Mouse (Mus musculus) kidney, embryonic 14.5 days (tissue): ENCODE data around the gene Fmn2. TPM values are rescaled to one million over a fixed set of nuclear protein-coding genes. Genes with fewer than 3 reads are reported as not detected.

ENCODE experiments used
- ATAC-seq: fragments of 200-750 bp; cut with Nextera tagmentation; 2 replicates; pipeline ENCODE4 v1.8.0; 2017; ENCODE audit warnings: moderate number of reproducible peaks, mild to moderate bottlenecking, moderate TSS enrichment, moderate library complexity; ENCODE audit not compliant: low FRiP score, low TSS enrichment
- H3K27ac ChIP-seq: fragments of 300-500 bp; sonication (generic); 2 replicates; pipeline ENCODE4 v1.5.1; 2014; ENCODE audit warnings: low read depth, mild to moderate bottlenecking, low read length, moderate library complexity, mixed read lengths
- H3K27me3 ChIP-seq: fragments of 300-500 bp; sonication (generic); 2 replicates; pipeline ENCODE4 v1.6.1; 2014; ENCODE audit warnings: mild to moderate bottlenecking, low read length; ENCODE audit not compliant: control insufficient read depth, insufficient read depth
- H3K36me3 ChIP-seq: fragments of 300-500 bp; sonication (generic); 2 replicates; pipeline ENCODE4 v1.6.1; 2014; ENCODE audit warnings: low read length, mixed read lengths; ENCODE audit not compliant: control insufficient read depth, insufficient read depth
- H3K4me1 ChIP-seq: fragments of 300-500 bp; sonication (generic); 2 replicates; pipeline ENCODE4 v1.6.1; 2014; ENCODE audit warnings: low read length, mixed read lengths; ENCODE audit not compliant: control insufficient read depth, insufficient read depth
- H3K4me2 ChIP-seq: fragments of 300-500 bp; sonication (generic); replicated peaks from 2 replicates; pipeline ENCODE4 v1.6.1; 2014; ENCODE audit warnings: low read depth, mild to moderate bottlenecking, low read length
- H3K4me3 ChIP-seq: fragments of 300-500 bp; sonication (generic); 2 replicates; pipeline ENCODE4 v1.5.1; 2014; ENCODE audit warnings: mild to moderate bottlenecking, low read length
- H3K9ac ChIP-seq: fragments of 300-500 bp; sonication (generic); 2 replicates; pipeline ENCODE4 v1.6.1; 2014; ENCODE audit warnings: low read depth, mild to moderate bottlenecking, low read length, moderate library complexity
- H3K9me3 ChIP-seq: fragments of 300-500 bp; sonication (generic); 2 replicates; pipeline ENCODE4 v1.6.1; 2016; ENCODE audit warnings: low read length; ENCODE audit not compliant: control insufficient read depth
- whole genome bisulfite sequencing: fragments of 180-500 bp; shearing (Covaris S2); extraction: QIAGEN DNeasy Blood & Tissue Kit; methylation state at CpG from one replicate; pipeline ENCODE4 v1.1.7; 2014; 5-methylcytosine and 5-hydroxymethylcytosine counted together
- polyA plus RNA-seq: library from polyadenylated mRNA; unstranded; fragments of >200 nt; fragmentation: Nextera tagmentation; extraction: Ambion mirVana; gene quantifications from 2 replicates; pipeline ENCODE4 v1.2.1, GENCODE M21; 2014

Fmn2 gene
- polyA plus RNA-seq, 1 experiment from 2014 or later = 0.93 TPM

DNA sequence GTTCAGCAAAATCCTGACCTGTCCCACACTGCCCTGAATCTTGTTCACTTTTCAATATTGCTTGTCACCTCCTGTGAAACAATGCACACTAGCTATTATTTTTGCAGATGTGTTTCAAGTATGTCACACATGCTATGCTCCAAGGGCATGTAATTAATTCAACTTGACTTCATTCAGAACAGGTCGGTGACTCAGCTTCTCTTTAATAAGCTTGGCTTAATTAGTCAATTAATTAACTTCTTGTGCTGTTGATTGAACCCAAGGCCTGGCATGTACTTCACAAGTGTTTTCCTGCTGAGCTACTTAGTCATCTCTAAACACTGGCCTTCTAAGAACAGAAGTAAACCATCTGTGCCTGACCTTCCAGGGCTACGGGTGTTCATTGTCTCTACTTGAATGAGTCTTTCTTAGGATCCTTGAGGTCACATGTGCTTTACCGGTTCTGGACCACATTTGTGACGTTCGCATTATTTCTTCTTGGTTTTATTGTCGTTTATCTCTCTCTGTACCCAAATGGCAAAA lies 136.0 kb downstream of the Fmn2 start:
- 89% methylated on average over 6 of the region's 6 CpGs for WGBS
- Histone ChIP-seq H3K27me3 (no peaks in the 10 kb centered on the region), H3K4me3 (no peak overlapping the region), H3K4me1 (no peaks in the 10 kb centered on the region), H3K9ac (no peak overlapping the region), H3K27ac (no peak overlapping the region), H3K4me2 (no peak overlapping the region), H3K9me3 (no peaks in the 10 kb centered on the region), H3K36me3 (no peaks in the 10 kb centered on the region)
- ATAC-seq = no peak

DNA sequence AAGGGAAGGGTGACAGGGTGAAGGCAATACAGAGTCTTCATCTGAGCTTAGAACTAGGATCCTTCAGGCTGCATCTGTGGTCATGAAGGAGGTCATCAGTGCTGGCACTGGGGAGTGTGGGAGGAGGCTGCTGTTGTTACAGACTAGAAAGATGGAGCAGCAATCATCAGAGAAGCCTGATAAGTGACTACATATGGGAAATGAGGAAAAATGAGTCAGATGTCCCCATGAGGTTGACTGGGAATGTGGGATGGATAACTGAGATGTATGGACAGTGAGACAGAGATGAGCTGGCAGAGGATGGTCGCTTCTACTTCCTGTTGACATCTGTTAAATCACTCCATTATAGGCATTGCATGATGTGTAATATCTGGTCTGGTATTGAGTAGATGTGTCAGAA lies 139.3 kb downstream of the Fmn2 start:
- WGBS = 72% methylated on average over 1 of the region's 1 CpGs
- no peaks in the 10 kb centered on the region for H3K27me3 ChIP-seq
- no peak overlapping the region for H3K4me3 ChIP-seq
- H3K27ac ChIP-seq = no peak overlapping the region
- H3K36me3 ChIP-seq = no peaks in the 10 kb centered on the region
- no peaks in the 10 kb centered on the region for H3K9me3 ChIP-seq
- no peak overlapping the region for H3K9ac ChIP-seq
- no peak overlapping the region for H3K4me2 ChIP-seq
- no peak for ATAC-seq
- no peaks in the 10 kb centered on the region for H3K4me1 ChIP-seq

DNA sequence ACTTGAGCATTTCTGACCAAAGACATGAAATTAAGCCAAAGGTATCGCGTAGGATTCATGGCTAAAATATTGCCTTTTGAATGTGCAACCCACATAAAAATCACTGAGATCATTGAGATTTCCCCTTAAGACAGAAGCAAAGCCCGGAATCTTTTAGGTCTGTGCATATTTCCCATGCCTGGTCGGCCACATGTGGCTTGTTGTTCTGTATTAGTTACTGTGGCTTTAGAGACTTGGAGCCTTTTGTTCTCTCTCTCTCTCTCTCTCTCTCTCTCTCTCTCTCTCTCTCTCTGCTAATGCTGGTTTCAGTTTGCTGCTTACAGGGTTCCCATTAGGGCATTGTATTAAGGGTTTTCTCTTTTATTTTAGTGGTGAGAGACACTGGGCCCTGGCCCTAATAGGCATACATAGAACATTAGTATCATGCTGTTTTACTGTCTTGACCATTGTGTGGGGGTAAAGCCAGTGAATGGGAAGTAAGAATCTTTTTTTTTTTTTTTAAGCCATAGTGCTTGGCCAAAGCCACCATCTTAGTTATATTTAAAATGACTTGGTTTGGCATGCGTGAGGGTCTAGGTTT lies 141.9 kb downstream of the Fmn2 start:
- Histone ChIP-seq H3K4me2 (no peak overlapping the region), H3K4me3 (no peak overlapping the region), H3K36me3 (no peaks in the 10 kb centered on the region), H3K27me3 (no peaks in the 10 kb centered on the region), H3K27ac (no peak overlapping the region), H3K9me3 (no peaks in the 10 kb centered on the region), H3K4me1 (no peaks in the 10 kb centered on the region), H3K9ac (no peak overlapping the region)
- ATAC-seq = no peak
- 80% methylated on average over 5 of the region's 5 CpGs for WGBS

DNA sequence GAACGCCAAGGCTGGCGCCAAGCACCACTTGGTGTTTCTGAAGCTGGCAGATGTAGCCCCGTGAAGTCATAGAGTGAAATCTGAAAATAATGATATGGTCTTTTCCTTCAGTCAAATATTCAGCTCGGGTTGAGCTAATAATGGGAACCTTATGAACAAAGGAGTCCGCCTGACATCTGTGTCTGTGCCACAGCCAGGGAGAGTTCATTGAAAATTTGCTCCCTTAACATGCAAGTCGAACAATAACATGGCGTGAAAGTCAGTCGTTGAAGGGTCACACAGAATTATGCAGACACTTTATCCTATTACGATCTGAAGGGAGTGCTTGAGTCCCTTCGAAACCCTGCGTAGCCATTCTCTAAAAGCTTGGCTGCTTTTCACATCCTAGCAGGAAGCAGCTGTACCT lies 147.8 kb downstream of the Fmn2 start:
- H3K27ac ChIP-seq = no peak overlapping the region
- no peak overlapping the region for H3K4me3 ChIP-seq
- WGBS = 90% methylated on average over 11 of the region's 11 CpGs
- no peaks in the 10 kb centered on the region for H3K4me1 ChIP-seq
- H3K9me3 ChIP-seq = no peaks in the 10 kb centered on the region
- no peaks in the 10 kb centered on the region for H3K27me3 ChIP-seq
- no peak for ATAC-seq
- H3K4me2 ChIP-seq = no peak overlapping the region
- H3K9ac ChIP-seq = no peak overlapping the region
- no peaks in the 10 kb centered on the region for H3K36me3 ChIP-seq

DNA sequence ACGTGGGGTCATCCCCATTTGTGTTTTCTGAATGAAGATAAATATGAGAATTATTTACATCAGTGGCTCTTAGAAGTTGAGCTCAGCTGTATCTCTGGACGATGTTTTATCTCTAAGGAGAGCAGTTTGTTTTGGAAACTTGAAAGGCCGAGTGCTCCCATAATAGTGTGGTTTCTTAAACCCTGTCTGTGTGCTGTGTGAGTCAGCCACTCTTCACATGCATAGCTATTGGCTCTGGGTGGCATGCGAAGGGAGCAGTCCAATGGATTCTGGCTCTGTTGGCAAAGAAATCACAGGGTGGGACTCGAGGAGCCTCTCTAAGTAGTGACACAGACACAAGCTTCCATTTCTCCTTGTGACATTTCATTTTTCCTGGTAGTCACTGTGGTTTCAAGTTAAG lies 152.9 kb downstream of the Fmn2 start:
- no peaks in the 10 kb centered on the region for H3K4me1 ChIP-seq
- no peak overlapping the region for H3K4me3 ChIP-seq
- H3K27me3 ChIP-seq = no peaks in the 10 kb centered on the region
- no peak overlapping the region for H3K9ac ChIP-seq
- ATAC-seq = no peak
- no peaks in the 10 kb centered on the region for H3K9me3 ChIP-seq
- 54% methylated on average over 5 of the region's 5 CpGs for WGBS
- no peaks in the 10 kb centered on the region for H3K36me3 ChIP-seq
- H3K4me2 ChIP-seq = no peak overlapping the region
- no peak overlapping the region for H3K27ac ChIP-seq

DNA sequence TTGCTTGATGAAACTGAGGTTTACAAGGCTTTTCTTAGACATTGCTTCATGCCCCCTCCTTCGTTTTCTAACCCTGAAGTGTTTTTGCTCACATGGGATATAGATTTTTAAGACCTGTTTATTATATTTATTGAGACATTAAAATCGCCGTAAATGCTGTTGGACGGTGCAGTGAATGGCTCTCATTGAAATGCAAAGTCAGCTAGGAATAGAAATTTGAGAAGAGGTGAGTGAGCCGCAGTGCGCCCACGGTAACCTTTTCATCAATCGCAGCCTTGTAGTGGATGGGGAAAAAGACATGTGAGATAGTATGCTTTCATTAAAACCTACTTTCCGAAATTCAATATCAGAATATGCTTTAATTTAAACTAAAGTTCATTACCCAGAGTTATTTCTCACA lies 153.7 kb downstream of the Fmn2 start:
- H3K36me3 ChIP-seq = no peaks in the 10 kb centered on the region
- no peak overlapping the region for H3K4me2 ChIP-seq
- H3K4me1 ChIP-seq = no peaks in the 10 kb centered on the region
- H3K27me3 ChIP-seq = no peaks in the 10 kb centered on the region
- no peaks in the 10 kb centered on the region for H3K9me3 ChIP-seq
- 44% methylated on average over 9 of the region's 9 CpGs for WGBS
- no peak overlapping the region for H3K27ac ChIP-seq
- no peak overlapping the region for H3K9ac ChIP-seq
- no peak for ATAC-seq
- H3K4me3 ChIP-seq = no peak overlapping the region

DNA sequence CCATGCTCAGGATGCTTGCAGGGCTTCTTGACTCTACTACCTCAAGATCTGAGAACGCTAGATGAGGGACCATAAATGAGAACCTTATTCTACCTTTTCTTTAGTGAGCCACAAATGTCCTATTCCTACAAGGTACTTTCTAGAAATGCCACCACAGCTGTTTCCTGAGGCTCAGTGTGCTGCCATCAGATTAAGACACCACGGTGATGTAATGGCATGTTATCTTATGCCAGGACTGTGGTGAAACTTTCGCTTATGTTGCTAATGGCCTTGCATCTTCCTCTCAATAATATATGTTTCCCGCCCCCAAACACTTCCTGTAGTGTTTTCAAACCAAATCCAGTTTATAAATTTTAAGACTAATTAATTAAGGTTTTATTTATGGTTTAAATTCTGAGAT lies 154.9 kb downstream of the Fmn2 start:
- no peak overlapping the region for H3K27ac ChIP-seq
- no peaks in the 10 kb centered on the region for H3K36me3 ChIP-seq
- H3K4me3 ChIP-seq = no peak overlapping the region
- no peak for ATAC-seq
- no peaks in the 10 kb centered on the region for H3K27me3 ChIP-seq
- 90% methylated on average over 4 of the region's 4 CpGs for WGBS
- H3K4me1 ChIP-seq = no peaks in the 10 kb centered on the region
- H3K4me2 ChIP-seq = no peak overlapping the region
- no peaks in the 10 kb centered on the region for H3K9me3 ChIP-seq
- H3K9ac ChIP-seq = no peak overlapping the region

DNA sequence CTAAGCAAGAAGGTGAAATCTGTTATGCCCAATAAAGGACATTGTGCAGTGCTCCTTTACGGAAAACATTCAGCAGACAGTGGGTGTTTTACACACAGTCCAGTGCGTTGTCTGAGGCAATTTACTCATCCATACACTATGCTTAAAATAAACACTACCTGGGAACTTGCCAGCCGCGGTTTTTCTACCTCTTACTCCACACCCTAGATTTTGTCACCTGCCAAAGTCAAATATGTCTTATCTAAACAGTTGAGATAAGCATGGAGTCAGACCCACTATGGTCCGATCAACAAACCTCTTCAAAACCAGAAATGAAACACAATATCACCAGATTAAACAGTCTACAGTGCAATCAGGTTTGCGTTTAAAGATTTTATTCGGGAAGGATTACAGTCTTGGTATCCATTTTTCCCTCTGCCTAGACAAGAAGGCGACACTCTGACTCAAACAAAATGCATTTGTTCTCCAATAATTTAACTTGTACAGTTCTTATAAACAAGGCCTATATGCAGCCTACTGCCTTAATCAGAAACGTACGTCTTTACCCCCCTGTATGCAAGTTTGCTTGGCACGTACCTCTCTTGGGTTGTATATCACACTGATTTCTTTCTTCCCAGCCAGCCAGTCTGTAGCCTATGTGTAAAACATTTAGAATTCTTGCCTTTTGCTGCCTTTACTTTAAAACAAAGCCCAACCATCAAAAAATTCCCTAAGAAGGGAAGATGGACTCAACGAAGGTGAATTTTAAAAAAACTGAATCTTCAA lies 158.0 kb downstream of the Fmn2 start:
- Histone ChIP-seq H3K27me3 (no peaks in the 10 kb centered on the region), H3K4me1 (no peaks in the 10 kb centered on the region), H3K9ac (no peak overlapping the region), H3K4me2 (no peak overlapping the region), H3K9me3 (no peaks in the 10 kb centered on the region), H3K4me3 (no peak overlapping the region), H3K27ac (no peak overlapping the region), H3K36me3 (no peaks in the 10 kb centered on the region)
- 87% methylated on average over 12 of the region's 12 CpGs for WGBS
- no peak for ATAC-seq

DNA sequence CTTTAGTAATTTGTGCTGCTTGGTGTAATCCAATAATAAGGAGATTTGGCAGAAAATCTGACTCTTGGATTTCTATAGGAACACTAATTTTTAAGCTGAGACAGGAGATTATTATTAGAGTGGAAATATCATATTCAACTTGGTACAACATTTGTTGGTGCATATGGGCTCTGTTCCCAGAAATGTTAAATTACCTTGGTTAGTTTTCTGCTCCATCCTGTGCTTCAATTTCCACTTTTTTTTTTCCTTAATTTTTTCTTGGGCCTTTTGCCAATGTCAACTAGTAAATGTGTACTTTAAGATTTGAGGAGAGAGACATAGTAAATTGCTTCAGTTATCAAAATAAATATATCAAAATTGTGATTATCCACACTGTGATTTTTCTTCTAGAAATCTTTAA lies 163.5 kb downstream of the Fmn2 start:
- no peaks in the 10 kb centered on the region for H3K9me3 ChIP-seq
- no peaks in the 10 kb centered on the region for H3K27me3 ChIP-seq
- no peak overlapping the region for H3K9ac ChIP-seq
- ATAC-seq = no peak
- H3K36me3 ChIP-seq = no peaks in the 10 kb centered on the region
- no peak overlapping the region for H3K27ac ChIP-seq
- no peak overlapping the region for H3K4me3 ChIP-seq
- H3K4me2 ChIP-seq = no peak overlapping the region
- H3K4me1 ChIP-seq = no peaks in the 10 kb centered on the region
